Mouse (Mus musculus) limb, embryonic 11.5 days (tissue): ENCODE results near the gene BC117090. TPM values are rescaled to one million over a fixed set of nuclear protein-coding genes. Genes with fewer than 3 reads are reported as not detected.

Source experiments
- polyA plus RNA-seq: library from polyadenylated mRNA; unstranded; fragments of >200 nt; fragmentation: Nextera tagmentation; extraction: Ambion mirVana; gene quantifications from 2 replicates; pipeline ENCODE4 v1.2.1, GENCODE M21; 2014

Gene BC117090
- polyA plus RNA-seq, 1 experiment from 2014 or later = not detected

Other genes starting within 250 kb of the BC117090 start
- gene Csta1, start 203.1 kb downstream of the BC117090 start, polyA plus RNA-seq = 0.07 and 0.21 TPM in 2 replicates
- not detected in 2 replicates for gene Stfa2l1, start 177.5 kb downstream of the BC117090 start, polyA plus RNA-seq
- gene Gm5483, start 150.1 kb downstream of the BC117090 start, polyA plus RNA-seq = not detected in 2 replicates
- not detected in 2 replicates for gene Gm5416, start 123.9 kb downstream of the BC117090 start, polyA plus RNA-seq
- not detected in 2 replicates for gene 2010005H15Rik, start 112.9 kb downstream of the BC117090 start, polyA plus RNA-seq
- 1.9 TPM in 1 of 2 replicates, not detected in the other for gene Stfa1, start 57.4 kb downstream of the BC117090 start, polyA plus RNA-seq
- gene BC100530, start 33.4 kb upstream of the BC117090 start, polyA plus RNA-seq = 1.2 and 1.3 TPM in 2 replicates
- not detected in 2 replicates for gene Stfa2, start 74.1 kb upstream of the BC117090 start, polyA plus RNA-seq
- not detected in 2 replicates for gene Stfa3, start 121.1 kb upstream of the BC117090 start, polyA plus RNA-seq
- 0.28 and 0.34 TPM in 2 replicates for gene Casr, start 227.8 kb upstream of the BC117090 start, polyA plus RNA-seq